Mouse (Mus musculus) liver, embryonic 16.5 days (tissue): Measurements from ENCODE around the gene 4930404N11Rik. TPM values are rescaled to one million over a fixed set of nuclear protein-coding genes. Genes with fewer than 3 reads are reported as not detected.
A peak's percentile ranks its signal among the peaks of the same experiment; 100 is the strongest.

ENCODE experiments used
- ATAC-seq: fragments of 200-750 bp; cut with Nextera tagmentation; 2 replicates; pipeline ENCODE4 v1.8.0; 2017; ENCODE audit warnings: low read depth, mild to moderate bottlenecking, moderate number of reproducible peaks, moderate library complexity
- H3K27ac ChIP-seq: fragments of 300-500 bp; sonication (generic); 2 replicates; pipeline ENCODE4 v1.5.1; 2014; ENCODE audit warnings: mild to moderate bottlenecking, low read length
- H3K27me3 ChIP-seq: fragments of 300-500 bp; sonication (generic); 2 replicates; pipeline ENCODE4 v1.6.1; 2014; ENCODE audit warnings: low read depth, low read length, mixed read lengths; ENCODE audit not compliant: control insufficient read depth, insufficient read depth
- H3K36me3 ChIP-seq: fragments of 300-500 bp; sonication (generic); 2 replicates; pipeline ENCODE4 v1.6.1; 2014; ENCODE audit warnings: mild to moderate bottlenecking; ENCODE audit not compliant: control insufficient read depth, insufficient read depth
- H3K4me1 ChIP-seq: fragments of 300-500 bp; sonication (generic); 2 replicates; pipeline ENCODE4 v1.6.1; 2014; ENCODE audit warnings: low read depth, low read length, mixed read lengths; ENCODE audit not compliant: control insufficient read depth
- H3K4me2 ChIP-seq: fragments of 300-500 bp; sonication (generic); 2 replicates; pipeline ENCODE4 v1.6.1; 2014; ENCODE audit warnings: low read depth, low read length, mixed read lengths
- H3K4me3 ChIP-seq: fragments of 300-500 bp; sonication (generic); 2 replicates; pipeline ENCODE4 v1.5.1; 2014; ENCODE audit warnings: low read depth, mild to moderate bottlenecking, low read length
- H3K9ac ChIP-seq: fragments of 300-500 bp; sonication (generic); 2 replicates; pipeline ENCODE4 v1.6.1; 2014; ENCODE audit warnings: low read depth, low read length
- H3K9me3 ChIP-seq: fragments of 300-500 bp; sonication (generic); replicated peaks from 2 replicates; pipeline ENCODE4 v1.6.1; 2016; ENCODE audit warnings: low read length; ENCODE audit not compliant: control insufficient read depth
- WGBS: fragments of 180-500 bp; shearing (Covaris S2); extraction: QIAGEN DNeasy Blood & Tissue Kit; methylation state at CpG from one replicate; pipeline ENCODE4 v1.1.7; 2014; ENCODE audit not compliant: insufficient replicate concordance; 5-methylcytosine and 5-hydroxymethylcytosine counted together
- polyA plus RNA-seq: library from polyadenylated mRNA; unstranded; fragments of >200 nt; fragmentation: Nextera tagmentation; extraction: Ambion mirVana; gene quantifications from 2 replicates; pipeline ENCODE4 v1.2.1, GENCODE M21; 2015

Gene 4930404N11Rik
- polyA plus RNA-seq, 1 experiment from 2014 or later = 2.5 TPM

- Histone ChIP-seq H3K36me3 (no peaks in the 10 kb centered on the region; the same call in 1 of the 2 replicates), H3K27ac (no peak overlapping the region), H3K27me3 (no peaks in the 10 kb centered on the region), H3K9me3 (no peaks in the 10 kb centered on the region), H3K9ac (no peak overlapping the region), H3K4me3 (no peak overlapping the region), H3K4me1 (peaks cover 56% of the 10 kb centered on the region), H3K4me2 (no peak overlapping the region)
- WGBS = 64% methylated on average over 9 of the region's 9 CpGs
- no peak for ATAC-seq
Observed at GRCm38 (mm10) chr10:81354738-81355477, 10.7 kb downstream of the 4930404N11Rik start.

- peak overlapping the region; percentile 55 for H3K4me3 ChIP-seq
- H3K9ac ChIP-seq = peak overlapping the region; percentile 65
- no peak for ATAC-seq
- peak overlapping the region; percentile 91 for H3K27ac ChIP-seq
- 5% methylated on average over 9 of the region's 9 CpGs for WGBS
- H3K4me1 ChIP-seq = peaks cover 60% of the 10 kb centered on the region
- peaks cover 2% of the 10 kb centered on the region; the same call in 1 of the 2 replicates for H3K36me3 ChIP-seq
- no peaks in the 10 kb centered on the region for H3K9me3 ChIP-seq
- no peaks in the 10 kb centered on the region for H3K27me3 ChIP-seq
- peak overlapping the region; percentile 78 for H3K4me2 ChIP-seq
Observed at GRCm38 (mm10) chr10:81351678-81352291, 13.8 kb downstream of the 4930404N11Rik start.

- no peaks in the 10 kb centered on the region for H3K9me3 ChIP-seq
Observed at GRCm38 (mm10) chr10:81350351-81351063, 15.1 kb downstream of the 4930404N11Rik start, which contains the start of gene Hmg20b. Hmg20b (minus strand) TSS chr10:81350480.

GRCm38 (mm10) chr10:81349961-81350350 lies 15.7 kb downstream of the 4930404N11Rik start:
- peaks cover 2% of the 10 kb centered on the region; the same call in 1 of the 2 replicates for H3K36me3 ChIP-seq
- H3K4me1 ChIP-seq = peaks cover 55% of the 10 kb centered on the region
- 1% methylated on average over 27 of the region's 29 CpGs for WGBS
- H3K27ac ChIP-seq = peak overlapping the region; percentile 91
- peak overlapping the region; percentile 87 for H3K4me3 ChIP-seq
- H3K4me2 ChIP-seq = peak overlapping the region; percentile 96
- ATAC-seq = no peak
- H3K9me3 ChIP-seq = no peaks in the 10 kb centered on the region
- H3K27me3 ChIP-seq = peaks cover 10% of the 10 kb centered on the region
- peak overlapping the region; percentile 95 for H3K9ac ChIP-seq

More at GRCm38 (mm10) chr10:81350351-81351063, 15.1 kb downstream of the 4930404N11Rik start, which contains the start of gene Hmg20b:
- Histone ChIP-seq H3K27ac (peak within 1 kb of the TSS; percentile 91), H3K4me3 (peak within 1 kb of the TSS; percentile 87), H3K4me1 (peaks cover 58% of the 10 kb centered on the region), H3K9ac (peak within 1 kb of the TSS; percentile 95), H3K36me3 (peaks cover 2% of the 10 kb centered on the region; the same call in 1 of the 2 replicates), H3K4me2 (peak within 1 kb of the TSS; percentile 96), H3K27me3 (peaks cover 5% of the 10 kb centered on the region)
- ATAC-seq = peak; percentile 93
- WGBS = under 1% methylated on average over 54 of the region's 54 CpGs

GRCm38 (mm10) chr10:81349146-81349545 lies 16.5 kb downstream of the 4930404N11Rik start:
- Histone ChIP-seq H3K4me1 (peaks cover 54% of the 10 kb centered on the region), H3K9ac (peak overlapping the region; percentile 95), H3K9me3 (no peaks in the 10 kb centered on the region), H3K4me3 (peak overlapping the region; percentile 87), H3K36me3 (peaks cover 2% of the 10 kb centered on the region; the same call in 1 of the 2 replicates), H3K4me2 (peak overlapping the region; percentile 96), H3K27ac (peak overlapping the region; percentile 91), H3K27me3 (peaks cover 18% of the 10 kb centered on the region)
- 4% methylated on average over 12 of the region's 12 CpGs for WGBS
- peak; percentile 32 for ATAC-seq

GRCm38 (mm10) chr10:81346453-81347067 lies 19.1 kb downstream of the 4930404N11Rik start:
- Histone ChIP-seq H3K4me1 (peaks cover 47% of the 10 kb centered on the region), H3K9me3 (no peaks in the 10 kb centered on the region), H3K9ac (peak overlapping the region; percentile 41), H3K4me2 (peak overlapping the region; percentile 77), H3K4me3 (peak overlapping the region; percentile 49), H3K27ac (no peak overlapping the region), H3K27me3 (peaks cover 43% of the 10 kb centered on the region), H3K36me3 (peaks cover 2% of the 10 kb centered on the region; the same call in 1 of the 2 replicates)
- WGBS = 13% methylated on average over 55 of the region's 55 CpGs
- peak; percentile 4 for ATAC-seq

GRCm38 (mm10) chr10:81345162-81345534 lies 20.5 kb downstream of the 4930404N11Rik start:
- Histone ChIP-seq H3K9ac (no peak overlapping the region), H3K36me3 (peaks cover 2% of the 10 kb centered on the region; the same call in 1 of the 2 replicates), H3K4me2 (no peak overlapping the region), H3K27ac (no peak overlapping the region), H3K4me3 (no peak overlapping the region), H3K9me3 (no peaks in the 10 kb centered on the region), H3K4me1 (peaks cover 53% of the 10 kb centered on the region), H3K27me3 (peaks cover 47% of the 10 kb centered on the region)
- 60% methylated on average over 4 of the region's 4 CpGs for WGBS
- no peak for ATAC-seq

- H3K4me1 ChIP-seq = peaks cover 50% of the 10 kb centered on the region
- ATAC-seq = no peak
Observed at GRCm38 (mm10) chr10:81344421-81345161, 21.0 kb downstream of the 4930404N11Rik start.

More at GRCm38 (mm10) chr10:81344421-81345161, 21.0 kb downstream of the 4930404N11Rik start:
- Histone ChIP-seq H3K4me2 (no peak overlapping the region), H3K9ac (no peak overlapping the region), H3K27ac (no peak overlapping the region), H3K36me3 (peaks cover 2% of the 10 kb centered on the region; the same call in 1 of the 2 replicates), H3K27me3 (peaks cover 47% of the 10 kb centered on the region), H3K4me3 (no peak overlapping the region), H3K9me3 (no peaks in the 10 kb centered on the region)
- WGBS = 34% methylated on average over 8 of the region's 8 CpGs
